Mouse (Mus musculus): Measurements from ENCODE around the gene Rpn2. TPM values are rescaled to one million over a fixed set of nuclear protein-coding genes. Genes with fewer than 3 reads are reported as not detected.

The Rpn2 gene
- polyA plus RNA-seq (2015; fragmentation: Nextera tagmentation; extraction: Ambion mirVana), result 275 and 283 TPM in 2 replicates

- H3K36me3 ChIP-seq, result peaks cover 18% of the 10 kb centered on the region
- H3K4me3 ChIP-seq, result peak within 1 kb of the TSS; percentile 99
- peak within 1 kb of the TSS; percentile 93 for H3K27ac ChIP-seq
- peak within 1 kb of the TSS; percentile 95 for H3K9ac ChIP-seq
- ATAC-seq (ENCODE audit: insufficient number of reproducible peaks, insufficient read depth, low FRiP score, low TSS enrichment, low read depth), result peak; percentile 99
- H3K4me2 ChIP-seq, result peak within 1 kb of the TSS; percentile 76
- no peaks in the 10 kb centered on the region for H3K27me3 ChIP-seq
- no peaks in the 10 kb centered on the region for H3K9me3 ChIP-seq
- under 1% methylated on average over 62 of the region's 64 CpGs for WGBS
- H3K4me1 ChIP-seq, result peaks cover 20% of the 10 kb centered on the region
These were observed at the start of gene Rpn2 for GRCm38 (mm10) chr2:157278717-157279415. Gene Rpn2 (plus strand): TSS chr2:157279017.

GRCm38 (mm10) chr2:157235946-157236345 lies 42.9 kb upstream of the Rpn2 start:
- H3K9me3 ChIP-seq, result no peaks in the 10 kb centered on the region
- H3K9ac ChIP-seq, result no peak overlapping the region
- ATAC-seq (ENCODE audit: insufficient number of reproducible peaks, insufficient read depth, low FRiP score, low TSS enrichment, low read depth), result no peak
- no peak overlapping the region for H3K27ac ChIP-seq
- peaks cover 4% of the 10 kb centered on the region; the same call in 1 of the 2 replicates for H3K27me3 ChIP-seq
- no peaks in the 10 kb centered on the region for H3K4me1 ChIP-seq
- no peaks in the 10 kb centered on the region for H3K36me3 ChIP-seq
- 92% methylated on average over 8 of the region's 8 CpGs for WGBS
- H3K4me2 ChIP-seq, result no peak overlapping the region
- no peak overlapping the region for H3K4me3 ChIP-seq

- Histone ChIP-seq H3K27ac (no peak overlapping the region), H3K36me3 (no peaks in the 10 kb centered on the region), H3K4me1 (no peaks in the 10 kb centered on the region), H3K27me3 (no peaks in the 10 kb centered on the region), H3K4me3 (no peak overlapping the region), H3K9me3 (no peaks in the 10 kb centered on the region), H3K9ac (no peak overlapping the region), H3K4me2 (no peak overlapping the region)
- ATAC-seq (ENCODE audit: insufficient number of reproducible peaks, insufficient read depth, low FRiP score, low TSS enrichment, low read depth), result no peak
- 36% methylated on average over 5 of the region's 5 CpGs for WGBS
These were observed 33.8 kb upstream of the Rpn2 start for GRCm38 (mm10) chr2:157245001-157245400.

- H3K9me3 ChIP-seq, result no peaks in the 10 kb centered on the region
- no peak overlapping the region for H3K9ac ChIP-seq
- 71% methylated on average over 2 of the region's 2 CpGs for WGBS
- H3K4me1 ChIP-seq, result no peaks in the 10 kb centered on the region
- no peak overlapping the region for H3K4me2 ChIP-seq
- no peak overlapping the region for H3K4me3 ChIP-seq
- H3K36me3 ChIP-seq, result no peaks in the 10 kb centered on the region
- no peak for ATAC-seq (ENCODE audit: insufficient number of reproducible peaks, insufficient read depth, low FRiP score, low TSS enrichment, low read depth)
- no peaks in the 10 kb centered on the region for H3K27me3 ChIP-seq
- H3K27ac ChIP-seq, result no peak overlapping the region
These were observed 33.2 kb upstream of the Rpn2 start for GRCm38 (mm10) chr2:157245603-157246002.

DNA sequence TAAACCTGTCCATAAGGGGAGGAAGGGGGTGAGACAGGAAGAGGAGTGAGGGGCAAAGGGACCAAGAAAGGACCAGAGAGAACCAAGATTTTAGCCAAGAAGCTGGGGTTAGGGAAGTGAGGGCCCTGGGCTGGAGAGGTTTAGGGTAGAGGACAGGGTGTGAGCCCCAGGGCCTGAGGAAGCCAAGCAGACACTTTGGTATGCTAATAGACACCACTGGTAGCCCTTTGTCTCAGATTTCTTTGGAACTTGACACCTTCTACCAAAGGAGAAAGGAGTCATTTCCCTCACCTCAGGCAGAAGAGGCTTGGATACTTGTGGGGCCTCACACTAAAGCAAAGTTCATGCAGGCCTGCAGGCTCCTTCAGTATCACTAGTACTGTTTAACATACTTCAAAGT lies 30.7 kb upstream of the Rpn2 start:
- ATAC-seq (ENCODE audit: insufficient number of reproducible peaks, insufficient read depth, low FRiP score, low TSS enrichment, low read depth), result no peak

GRCm38 (mm10) chr2:157259720-157260119 lies 19.1 kb upstream of the Rpn2 start:
- H3K4me2 ChIP-seq, result no peak overlapping the region
- no peak overlapping the region for H3K9ac ChIP-seq
- H3K27ac ChIP-seq, result no peak overlapping the region
- H3K36me3 ChIP-seq, result no peaks in the 10 kb centered on the region
- no peaks in the 10 kb centered on the region for H3K4me1 ChIP-seq
- ATAC-seq (ENCODE audit: insufficient number of reproducible peaks, insufficient read depth, low FRiP score, low TSS enrichment, low read depth), result no peak
- H3K27me3 ChIP-seq, result no peaks in the 10 kb centered on the region
- 8% methylated on average over 5 of the region's 5 CpGs for WGBS
- H3K9me3 ChIP-seq, result no peaks in the 10 kb centered on the region
- no peak overlapping the region for H3K4me3 ChIP-seq

More for the DNA sequence above, 30.7 kb upstream of the Rpn2 start:
- Histone ChIP-seq H3K27ac (no peak overlapping the region), H3K4me3 (no peak overlapping the region), H3K36me3 (no peaks in the 10 kb centered on the region), H3K9ac (no peak overlapping the region), H3K27me3 (no peaks in the 10 kb centered on the region), H3K4me1 (no peaks in the 10 kb centered on the region), H3K9me3 (no peaks in the 10 kb centered on the region), H3K4me2 (no peak overlapping the region)

DNA sequence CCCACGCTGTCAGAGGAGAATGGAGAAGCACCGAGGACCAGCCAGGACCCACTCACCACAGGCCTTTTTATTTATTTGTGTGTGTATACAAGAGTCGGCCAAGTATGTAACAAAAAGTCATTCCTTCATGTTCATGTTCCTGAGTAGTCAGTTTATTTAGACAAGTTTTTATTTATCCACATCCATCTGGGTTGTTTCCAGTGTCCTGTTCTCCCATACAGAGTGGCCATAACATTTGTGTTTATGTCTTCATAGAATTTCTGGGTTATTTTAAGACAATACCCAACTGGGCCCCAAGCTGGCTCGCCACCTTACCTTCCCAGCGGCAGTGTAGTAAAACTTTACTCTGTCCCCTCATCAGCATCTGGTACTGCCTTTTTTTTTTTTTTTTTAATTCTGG lies 16.9 kb upstream of the Rpn2 start:
- WGBS, result 83% methylated on average over 5 of the region's 5 CpGs
- no peaks in the 10 kb centered on the region for H3K9me3 ChIP-seq
- ATAC-seq (ENCODE audit: insufficient number of reproducible peaks, insufficient read depth, low FRiP score, low TSS enrichment, low read depth), result no peak
- no peaks in the 10 kb centered on the region for H3K36me3 ChIP-seq
- H3K27ac ChIP-seq, result no peak overlapping the region
- no peak overlapping the region for H3K4me2 ChIP-seq
- no peak overlapping the region for H3K9ac ChIP-seq
- H3K27me3 ChIP-seq, result no peaks in the 10 kb centered on the region
- H3K4me1 ChIP-seq, result no peaks in the 10 kb centered on the region
- H3K4me3 ChIP-seq, result no peak overlapping the region

- 58% methylated on average over 9 of the region's 9 CpGs for WGBS
- Histone ChIP-seq H3K9ac (no peak overlapping the region), H3K27me3 (no peaks in the 10 kb centered on the region), H3K36me3 (no peaks in the 10 kb centered on the region), H3K9me3 (no peaks in the 10 kb centered on the region), H3K4me3 (no peak overlapping the region), H3K4me1 (no peaks in the 10 kb centered on the region), H3K4me2 (no peak overlapping the region), H3K27ac (no peak overlapping the region)
- no peak for ATAC-seq (ENCODE audit: insufficient number of reproducible peaks, insufficient read depth, low FRiP score, low TSS enrichment, low read depth)
These were observed 16.3 kb upstream of the Rpn2 start for GRCm38 (mm10) chr2:157262506-157262905.

GRCm38 (mm10) chr2:157263101-157263500 lies 15.7 kb upstream of the Rpn2 start:
- Histone ChIP-seq H3K4me2 (no peak overlapping the region), H3K9me3 (no peaks in the 10 kb centered on the region), H3K4me3 (no peak overlapping the region), H3K4me1 (no peaks in the 10 kb centered on the region), H3K9ac (no peak overlapping the region), H3K27ac (no peak overlapping the region), H3K27me3 (no peaks in the 10 kb centered on the region), H3K36me3 (no peaks in the 10 kb centered on the region)
- WGBS, result 87% methylated on average over 1 of the region's 1 CpGs
- ATAC-seq (ENCODE audit: insufficient number of reproducible peaks, insufficient read depth, low FRiP score, low TSS enrichment, low read depth), result no peak

DNA sequence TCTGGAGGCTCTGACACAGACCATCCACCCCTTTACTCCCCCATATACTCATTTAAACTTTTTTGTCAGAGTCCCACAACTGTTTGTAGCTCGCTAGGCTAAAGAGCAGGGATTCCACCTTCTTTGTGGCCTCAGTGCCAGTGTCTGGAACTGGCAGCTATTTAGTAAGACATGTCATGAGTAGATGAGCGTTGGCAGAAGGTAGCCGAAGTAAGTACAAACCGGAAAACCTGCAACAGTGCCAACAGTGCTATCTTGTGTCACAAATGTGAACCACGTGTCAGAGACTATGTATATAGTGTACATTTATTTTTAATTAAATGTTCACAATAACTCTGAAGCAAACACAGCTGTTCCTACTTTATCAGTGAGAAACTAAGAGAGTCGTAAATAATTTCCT lies 15.0 kb upstream of the Rpn2 start:
- H3K4me2 ChIP-seq, result no peak overlapping the region
- 53% methylated on average over 6 of the region's 6 CpGs for WGBS
- no peak overlapping the region for H3K4me3 ChIP-seq
- no peak for ATAC-seq (ENCODE audit: insufficient number of reproducible peaks, insufficient read depth, low FRiP score, low TSS enrichment, low read depth)
- no peak overlapping the region for H3K27ac ChIP-seq
- no peaks in the 10 kb centered on the region for H3K4me1 ChIP-seq
- H3K36me3 ChIP-seq, result no peaks in the 10 kb centered on the region
- H3K27me3 ChIP-seq, result no peaks in the 10 kb centered on the region
- no peaks in the 10 kb centered on the region for H3K9me3 ChIP-seq
- H3K9ac ChIP-seq, result no peak overlapping the region

DNA sequence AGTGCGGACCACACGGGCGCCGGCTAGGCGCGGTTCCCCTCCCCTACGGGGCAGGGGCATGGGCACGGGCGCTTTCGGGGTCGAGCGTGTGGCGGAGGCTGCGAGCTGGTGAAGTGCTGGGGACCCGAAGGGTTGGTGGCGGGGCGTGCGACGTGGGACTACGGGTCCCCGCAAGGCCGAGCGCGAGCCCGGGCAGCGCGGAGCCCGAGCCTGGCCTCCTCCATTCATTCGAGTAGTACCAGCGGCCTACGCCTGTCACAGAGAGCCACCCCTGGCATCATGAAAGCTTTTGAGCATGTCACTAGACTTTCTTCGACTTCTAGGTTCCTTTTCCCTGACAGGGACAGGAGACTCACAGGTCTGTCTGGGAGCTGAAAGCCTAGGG lies 591 bp downstream of the Rpn2 start, which contains the start of gene Mroh8:
TSS of gene Mroh8 (minus strand) at position 134 of the 385 bp plus-strand sequence.
- Histone ChIP-seq H3K9ac (peak within 1 kb of the TSS; percentile 95), H3K4me1 (peaks cover 20% of the 10 kb centered on the region), H3K36me3 (peaks cover 20% of the 10 kb centered on the region), H3K9me3 (no peaks in the 10 kb centered on the region), H3K27me3 (no peaks in the 10 kb centered on the region), H3K4me3 (peak within 1 kb of the TSS; percentile 99), H3K27ac (peak within 1 kb of the TSS; percentile 93), H3K4me2 (peak within 1 kb of the TSS; percentile 76)
- ATAC-seq (ENCODE audit: insufficient number of reproducible peaks, insufficient read depth, low FRiP score, low TSS enrichment, low read depth), result peak; percentile 60
- WGBS, result 0% methylated on average over 32 of the region's 32 CpGs

GRCm38 (mm10) chr2:157283321-157283720 lies 4.5 kb downstream of the Rpn2 start:
- peaks cover 51% of the 10 kb centered on the region for H3K36me3 ChIP-seq
- H3K27me3 ChIP-seq, result no peaks in the 10 kb centered on the region
- WGBS, result 83% methylated on average over 6 of the region's 6 CpGs
- no peak overlapping the region for H3K27ac ChIP-seq
- H3K4me2 ChIP-seq, result no peak overlapping the region
- H3K9ac ChIP-seq, result no peak overlapping the region
- no peaks in the 10 kb centered on the region for H3K9me3 ChIP-seq
- peaks cover 17% of the 10 kb centered on the region for H3K4me1 ChIP-seq
- H3K4me3 ChIP-seq, result no peak overlapping the region
- no peak for ATAC-seq (ENCODE audit: insufficient number of reproducible peaks, insufficient read depth, low FRiP score, low TSS enrichment, low read depth)
